Mouse (Mus musculus) adrenal gland, postnatal 36 days (tissue): ENCODE results near the gene Bach2. TPM values are rescaled to one million over a fixed set of nuclear protein-coding genes. Genes with fewer than 3 reads are reported as not detected.

ENCODE experiments used
- DNase-seq, 2 experiments: peaks; one replicate each; pipeline ENCODE4 v3.0.0; 2021; ENCODE audit warnings: mixed read lengths in 1 of 2
- total RNA-seq, 2 experiments: library from RNA; stranded (reverse); gene quantifications; 2 replicates each; pipeline ENCODE4 v1.2.3; 2021

The Bach2 gene
- total RNA-seq, 2 experiments from 2014 or later: 3.5 to 5.4 TPM

- no peak for DNase-seq
These were observed 89.0 kb downstream of the Bach2 start for GRCm38 (mm10) chr4:32327626-32328025.

DNA sequence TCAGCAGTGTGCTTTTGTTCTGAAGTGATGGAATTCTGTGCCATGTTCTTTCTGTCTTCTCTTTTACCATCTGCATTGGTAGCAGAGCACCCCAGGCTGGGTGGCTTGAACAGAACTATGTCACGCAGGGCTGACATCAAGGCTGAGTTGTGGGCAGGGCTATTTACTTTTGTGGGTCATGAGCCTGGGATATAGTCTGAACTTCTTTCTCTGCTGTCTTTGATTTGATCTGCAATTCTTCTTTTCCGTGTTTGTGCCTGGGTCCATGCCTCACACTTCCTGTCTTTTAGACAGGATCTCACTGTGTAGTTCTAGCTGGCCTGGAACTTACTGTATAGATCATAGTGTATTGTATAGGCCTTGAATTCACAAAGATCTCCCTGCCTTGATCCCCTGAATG is 90.0 kb downstream of the Bach2 start:
- DNase-seq: no peak

GRCm38 (mm10) chr4:32330584-32331314 is 92.1 kb downstream of the Bach2 start:
- DNase-seq: no peak

DNA sequence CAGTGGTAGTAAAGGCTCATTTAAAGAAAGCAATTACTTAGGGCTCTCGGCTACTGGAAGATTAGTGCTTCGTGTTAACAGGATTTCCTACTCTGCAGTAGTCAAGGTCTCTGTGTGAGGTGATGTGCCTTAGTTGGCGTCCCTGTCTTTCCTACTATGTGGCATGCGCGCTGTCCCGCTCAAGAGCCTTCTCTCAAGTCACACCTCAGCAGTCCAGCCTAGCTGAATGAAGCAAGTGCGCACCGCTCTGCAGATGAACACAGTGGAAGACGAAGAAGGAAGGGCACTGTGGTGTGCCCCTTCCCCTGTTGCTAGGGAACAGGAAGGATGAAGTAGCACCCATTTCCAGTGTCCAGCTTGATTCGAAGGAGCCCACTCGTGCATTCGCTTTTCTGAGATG is 93.4 kb downstream of the Bach2 start:
- no peak for DNase-seq

- no peak for DNase-seq
These were observed 95.5 kb downstream of the Bach2 start for GRCm38 (mm10) chr4:32334131-32334530.

DNA sequence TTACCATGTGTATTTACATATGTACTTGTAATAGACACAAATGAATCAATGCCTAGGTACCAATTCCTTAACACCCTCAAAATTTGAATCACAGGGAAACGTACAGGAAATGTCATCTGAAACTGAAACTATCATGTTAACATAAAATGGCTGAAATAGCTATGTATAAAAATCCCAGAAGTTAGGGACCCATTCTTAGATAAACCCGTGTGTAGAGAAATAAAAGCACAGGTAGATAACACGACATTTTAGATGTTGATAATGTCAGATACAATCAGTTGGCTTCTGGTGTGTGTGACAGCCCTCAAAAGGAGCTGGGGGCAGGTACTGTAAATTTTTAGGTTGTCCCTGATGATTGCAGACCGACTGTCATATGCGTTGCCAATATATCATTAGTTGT is 96.2 kb downstream of the Bach2 start:
- DNase-seq: no peak

- no peak for DNase-seq
These were observed 97.1 kb downstream of the Bach2 start for GRCm38 (mm10) chr4:32335659-32336058.

DNA sequence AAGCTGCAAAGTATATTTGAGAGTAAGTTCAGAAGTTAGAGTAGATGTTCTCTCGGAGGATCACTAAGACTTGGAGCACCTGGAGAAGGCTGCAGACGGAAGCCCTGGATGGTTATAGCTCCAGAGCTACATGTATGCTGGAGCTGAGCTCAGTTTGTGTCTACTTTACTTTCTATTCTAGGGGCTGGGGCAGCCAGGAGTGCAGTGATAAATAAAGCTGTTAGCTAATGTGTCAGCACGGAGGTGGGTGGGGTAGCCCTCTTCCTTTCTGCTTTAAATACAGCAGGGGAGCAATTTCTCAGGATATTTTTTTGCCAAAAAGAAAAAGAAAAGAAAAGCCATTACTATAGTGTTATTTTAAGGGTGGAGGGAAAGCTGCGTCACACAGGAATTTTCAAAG is 98.0 kb downstream of the Bach2 start:
- DNase-seq: peak in 1 of 2 experiments; percentile 22

GRCm38 (mm10) chr4:32337638-32338037 is 99.0 kb downstream of the Bach2 start:
- peak; percentile 39 to 66 for DNase-seq

DNA sequence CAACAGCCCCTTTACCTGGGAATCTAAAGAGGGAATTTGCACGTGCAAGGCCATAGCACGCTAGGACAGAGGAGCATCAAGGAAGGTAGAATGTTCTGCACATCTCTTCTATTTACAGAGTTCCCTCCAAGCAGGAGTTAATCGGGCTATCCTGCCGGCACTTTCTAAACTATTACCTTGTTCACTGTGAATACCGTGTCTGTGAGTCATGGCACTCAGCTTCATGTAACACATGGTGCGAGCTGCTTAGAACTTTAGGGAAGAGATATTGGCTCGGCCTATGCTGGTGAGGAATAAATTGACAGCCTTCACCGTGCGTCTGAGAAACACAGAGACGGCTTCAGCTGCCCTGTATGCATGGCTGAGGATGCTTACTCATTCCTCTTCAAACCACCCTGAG is 99.8 kb downstream of the Bach2 start:
- no peak for DNase-seq

DNA sequence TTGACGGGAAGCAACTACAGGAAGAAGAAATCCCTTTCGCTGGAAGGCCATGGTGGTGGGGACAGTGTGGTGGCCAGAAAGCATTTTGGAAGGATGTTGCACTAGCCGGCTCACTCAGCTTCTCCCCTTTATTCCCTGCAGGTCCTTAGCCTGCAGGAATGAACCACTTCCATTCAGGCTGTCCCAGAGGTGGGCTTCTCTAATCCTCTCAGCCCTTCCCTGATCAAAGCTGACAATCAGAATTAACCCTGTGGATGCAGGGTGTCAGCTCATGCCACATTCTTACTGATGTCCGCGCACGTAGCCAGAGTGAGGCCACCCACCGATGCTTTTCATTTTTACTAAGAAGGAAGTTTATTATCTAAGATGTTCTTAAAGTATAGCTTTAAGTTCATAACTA is 102.2 kb downstream of the Bach2 start:
- DNase-seq: no peak

- DNase-seq: peak in 1 of 2 experiments; percentile 33
These were observed 103.7 kb downstream of the Bach2 start for GRCm38 (mm10) chr4:32342269-32342668.

DNA sequence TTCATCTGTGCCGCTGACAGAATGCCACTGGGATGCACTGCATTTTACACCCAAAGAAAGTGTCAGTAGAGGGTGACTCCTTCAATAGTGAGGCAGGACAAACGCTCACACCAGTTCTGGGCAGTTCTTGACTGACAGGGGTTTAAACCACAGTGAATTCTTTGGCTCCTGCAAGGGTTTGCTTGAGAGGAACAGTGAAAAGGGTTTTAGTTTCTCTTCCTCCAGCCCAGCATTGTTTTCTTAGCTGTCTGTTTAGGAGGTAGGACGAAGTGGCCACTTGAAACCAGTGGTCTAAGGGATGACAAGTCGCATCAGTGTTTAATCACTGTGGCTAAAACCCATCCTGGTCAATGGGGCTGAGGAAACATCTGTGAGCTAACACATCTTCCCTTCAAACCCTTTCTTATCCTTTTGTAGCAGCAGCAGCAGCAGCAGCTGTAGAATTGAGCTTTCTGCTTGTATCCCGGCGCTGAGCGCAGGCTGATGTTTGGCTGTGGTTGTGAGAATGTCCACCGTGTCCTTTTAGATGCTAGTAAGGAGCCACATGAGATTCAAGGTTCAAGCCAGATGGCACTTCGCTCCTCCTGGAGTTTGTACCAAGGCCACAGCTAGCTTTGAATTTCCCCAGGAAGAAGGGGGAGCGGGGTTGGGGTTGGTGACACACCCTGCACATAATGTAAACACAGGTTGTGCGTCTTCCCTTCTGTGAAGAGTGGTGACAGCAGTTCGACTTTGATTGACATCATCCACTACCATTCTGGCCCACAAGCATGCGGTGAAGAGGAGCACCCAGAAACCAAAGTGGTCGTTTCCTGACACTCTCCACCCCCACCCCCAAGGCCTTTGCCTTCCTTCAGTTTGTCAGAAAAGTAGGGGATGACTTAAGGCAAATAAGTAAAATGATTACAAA is 104.9 kb downstream of the Bach2 start:
- no peak for DNase-seq

DNA sequence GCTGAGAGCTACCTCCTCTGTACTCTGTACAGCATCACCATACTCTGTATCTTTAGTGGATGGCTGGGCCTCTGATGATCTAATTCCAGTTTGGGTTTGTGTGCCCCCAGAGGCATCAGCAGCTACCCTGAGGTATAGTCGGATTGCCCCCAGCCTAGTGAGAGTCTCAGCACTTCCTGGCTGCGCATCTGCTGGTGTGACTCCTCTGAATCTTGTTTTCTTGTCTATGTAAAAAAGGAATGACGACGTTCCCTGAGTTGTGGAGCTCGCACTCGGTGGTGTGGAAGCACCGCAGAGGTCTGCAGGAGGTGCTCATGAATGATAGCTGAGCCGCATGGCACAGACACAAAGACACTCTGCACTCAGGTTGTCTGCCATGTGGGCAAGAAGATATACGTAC is 105.7 kb downstream of the Bach2 start:
- no peak for DNase-seq

DNA sequence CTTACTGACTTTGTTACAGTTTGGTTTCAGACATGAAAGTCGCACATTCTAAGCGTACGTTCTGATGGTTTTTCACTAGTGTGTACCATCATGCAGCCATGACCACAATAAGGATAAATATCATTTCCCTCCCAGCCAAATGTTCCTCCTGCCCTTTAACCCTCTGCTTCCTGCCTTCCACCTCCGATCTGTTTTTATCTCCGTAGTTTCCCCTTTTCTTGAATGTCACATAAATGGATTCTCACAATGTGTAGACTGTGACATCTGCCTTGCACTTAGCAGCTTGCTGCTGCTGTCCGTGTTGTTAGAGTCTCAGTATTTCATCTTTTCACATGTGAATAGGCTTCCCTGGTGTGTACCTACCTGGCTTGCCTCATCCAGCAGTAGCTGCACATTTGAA is 108.6 kb downstream of the Bach2 start:
- DNase-seq: no peak

DNA sequence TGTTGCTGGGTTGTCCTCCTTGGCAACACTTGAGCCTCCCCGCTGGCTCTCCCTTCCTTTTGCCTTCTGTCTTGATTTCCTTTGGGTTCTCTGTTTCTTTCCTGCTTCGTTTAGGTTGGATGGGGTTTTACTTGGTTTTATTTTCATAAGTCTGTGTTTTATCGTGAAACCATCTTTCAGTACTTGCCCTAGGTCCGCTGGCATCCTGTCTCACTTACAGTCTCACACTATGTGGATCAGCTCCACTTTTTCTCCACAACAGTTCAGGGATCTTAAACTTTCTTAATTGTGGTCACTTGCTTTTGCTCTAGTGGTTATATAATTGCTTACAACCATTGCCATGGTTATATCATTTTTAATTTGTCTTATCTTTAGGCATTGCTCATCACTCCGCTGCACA is 109.1 kb downstream of the Bach2 start:
- DNase-seq: no peak

DNA sequence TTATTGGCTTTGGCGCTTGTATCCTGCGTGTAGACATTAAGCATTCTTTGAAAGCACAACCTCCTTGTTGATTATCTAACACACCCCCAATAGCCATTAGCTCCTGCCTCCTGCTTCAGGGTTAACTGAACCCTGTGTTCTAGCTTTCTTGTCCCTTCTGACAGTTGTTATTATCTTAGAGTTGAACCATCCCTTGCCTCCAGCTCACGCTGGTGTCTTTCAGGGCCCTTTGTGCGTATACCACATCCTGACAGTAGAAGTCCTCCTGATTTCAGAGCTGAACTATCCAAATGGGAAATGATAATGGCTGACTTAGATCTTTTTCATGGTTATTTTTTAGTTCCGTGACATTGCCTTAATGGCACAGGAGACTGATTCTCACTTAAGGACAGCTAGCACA is 110.8 kb downstream of the Bach2 start:
- no peak for DNase-seq

- no peak for DNase-seq
These were observed 112.6 kb downstream of the Bach2 start for GRCm38 (mm10) chr4:32351236-32351635.

GRCm38 (mm10) chr4:32351661-32352246 is 113.2 kb downstream of the Bach2 start:
- no peak for DNase-seq

- DNase-seq: no peak
These were observed 113.8 kb downstream of the Bach2 start for GRCm38 (mm10) chr4:32352442-32352841.

DNA sequence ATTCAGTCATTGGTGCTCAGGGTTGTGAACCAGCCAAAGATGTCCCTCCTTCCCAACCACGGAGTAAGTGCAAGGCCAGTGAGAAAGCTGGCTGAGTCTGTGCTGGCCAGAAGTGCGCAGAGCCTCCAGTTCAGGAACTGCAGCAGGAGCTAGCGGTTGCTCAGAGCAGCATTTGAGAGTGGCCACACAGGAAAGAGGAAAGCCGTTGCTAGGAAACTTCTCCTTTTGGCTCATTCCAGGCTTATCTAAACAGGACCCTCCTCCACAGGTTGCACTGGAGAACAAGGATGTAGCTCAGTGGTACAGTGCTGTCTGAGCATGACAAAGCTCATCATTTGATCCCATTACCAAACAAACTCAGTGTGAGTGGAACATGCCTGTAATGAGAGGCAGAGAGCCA is 114.2 kb downstream of the Bach2 start:
- no peak for DNase-seq

DNA sequence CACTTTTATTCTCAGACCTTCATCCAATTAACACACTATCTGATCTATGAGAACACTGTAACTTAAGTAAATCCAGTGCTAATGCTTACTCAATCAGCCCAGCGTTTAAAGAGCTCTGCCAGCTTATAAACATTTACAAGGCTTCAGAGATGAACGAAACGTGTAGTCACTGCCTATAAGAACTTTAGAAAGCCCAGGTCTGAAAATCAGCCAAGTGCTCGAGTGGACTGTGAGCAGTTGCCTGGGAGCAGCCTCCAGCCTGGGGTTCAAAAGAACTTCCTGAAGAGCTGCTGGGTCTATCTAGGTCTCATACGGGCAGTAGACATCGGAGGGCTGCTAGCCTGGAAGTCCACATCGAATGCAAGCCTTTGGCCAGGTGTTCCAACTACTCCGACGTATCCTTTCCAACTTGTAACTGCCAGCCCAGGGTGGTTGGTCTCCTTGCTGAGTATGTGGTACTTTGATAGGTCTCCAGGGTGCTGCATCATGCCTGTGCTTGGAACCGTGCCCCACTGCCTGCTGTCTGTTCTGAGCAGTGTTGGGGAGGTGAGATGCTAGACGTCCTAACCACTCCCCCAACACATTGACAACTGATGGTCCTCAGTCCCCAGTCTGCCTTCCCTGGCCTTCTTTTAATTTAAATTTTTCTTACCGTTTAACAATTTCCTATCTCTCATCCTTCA is 117.5 kb downstream of the Bach2 start:
- no peak for DNase-seq
